In the genomic region with DNA sequence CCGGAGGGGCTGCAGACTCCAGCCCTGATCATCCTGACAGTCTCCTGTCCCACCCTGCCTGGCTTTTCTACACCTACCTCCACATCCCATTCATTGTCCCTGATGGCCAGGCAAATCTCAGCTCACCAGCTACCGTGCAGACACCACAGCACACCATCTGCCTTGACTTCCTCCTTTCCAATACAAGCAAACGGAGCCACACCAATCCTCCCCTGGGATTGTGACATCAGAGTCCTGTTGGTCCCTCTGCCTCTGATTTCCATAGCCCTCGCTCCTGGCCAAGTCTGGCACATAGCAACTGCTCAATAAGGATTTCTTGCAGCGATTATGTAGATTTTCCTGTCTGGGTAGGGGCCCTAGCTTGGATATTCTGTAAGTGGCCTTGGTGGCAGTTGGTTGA, we compare ENCODE assay signal across 8 mouse cellular contexts. TPM values are rescaled to one million over a fixed set of nuclear protein-coding genes. Genes with fewer than 3 reads are reported as not detected.
A peak's percentile ranks its signal among the peaks of the same experiment; 100 is the strongest.
DNase-seq lines count a peak whose midpoint lies in the region; ATAC-seq and TF ChIP-seq lines count a peak whose summit lies in the region.

Cox19 (minus strand) TSS at position 285 of the 400 bp plus-strand sequence.

- H3K9me3 ChIP-seq in lung, embryonic 16.5 days (ENCODE audit: control insufficient read depth, low read length): no peaks in the 10 kb centered on the region
- no peaks in the 10 kb centered on the region for H3K9me3 ChIP-seq in embryonic facial prominence, embryonic 14.5 days (ENCODE audit: control insufficient read depth, low read length)
- no peaks in the 10 kb centered on the region for H3K9me3 ChIP-seq in limb, embryonic 12.5 days

- peak within 1 kb of the TSS; percentile 41 for H3K9ac ChIP-seq in lung, embryonic 16.5 days (ENCODE audit: low read length)
- peak within 1 kb of the TSS; percentile 35; the same call in 1 of the 2 replicates for H3K9ac ChIP-seq in embryonic facial prominence, embryonic 14.5 days (ENCODE audit: low read depth, low read length)
- peak within 1 kb of the TSS; percentile 40; the same call in 1 of the 2 replicates for H3K9ac ChIP-seq in limb, embryonic 12.5 days (replicated peaks)

- no peaks in the 10 kb centered on the region; the same call in none of the 2 replicates for H3K4me1 ChIP-seq in lung, embryonic 16.5 days (replicated peaks; ENCODE audit: control insufficient read depth, insufficient read depth, low read length)
- peaks cover 8% of the 10 kb centered on the region; the same call in 1 of the 2 replicates for H3K4me1 ChIP-seq in embryonic facial prominence, embryonic 14.5 days (ENCODE audit: control insufficient read depth, insufficient read depth, low read length)
- peaks cover 25% of the 10 kb centered on the region for H3K4me1 ChIP-seq in limb, embryonic 12.5 days (replicated peaks)
- H3K4me1 ChIP-seq in small intestine, adult 2 months (ENCODE audit: control insufficient read depth, insufficient read depth, insufficient read length, low read length): peaks cover 48% of the 10 kb centered on the region

- DNase-seq in lung, postnatal 25 days (ENCODE audit: low spot score): no peak
- DNase-seq in embryonic facial prominence, embryonic 14.5 days (ENCODE audit: low spot score): peak; percentile 64
- DNase-seq in heart, postnatal 14 days: no peak
- DNase-seq in spleen, adult 12 weeks (ENCODE audit: low spot score): no peak
- DNase-seq in cerebellum, adult 8-10 months: no peak

- H3K4me3 ChIP-seq in lung, embryonic 16.5 days (ENCODE audit: low read length): no peak within 1 kb of the TSS
- no peak within 1 kb of the TSS for H3K4me3 ChIP-seq in embryonic facial prominence, embryonic 14.5 days (ENCODE audit: low read depth, low read length)
- H3K4me3 ChIP-seq in limb, embryonic 12.5 days (replicated peaks): peak within 1 kb of the TSS; percentile 15; the same call in 1 of the 2 replicates
- H3K4me3 ChIP-seq in small intestine, adult 2 months (ENCODE audit: low read depth, low read length): no peak within 1 kb of the TSS

- no peak for TF ChIP-seq CTCF in small intestine, adult 2 months (IDR thresholded peaks at IDR 0.05; ENCODE audit: extremely low read depth, insufficient read length, insufficient replicate concordance, low read depth, low read length)

- H3K4me2 ChIP-seq in lung, embryonic 16.5 days (ENCODE audit: low read depth, low read length): no peak within 1 kb of the TSS
- peak within 1 kb of the TSS; percentile 38 for H3K4me2 ChIP-seq in embryonic facial prominence, embryonic 14.5 days (ENCODE audit: low read depth, low read length)
- peak within 1 kb of the TSS; percentile 32 for H3K4me2 ChIP-seq in limb, embryonic 12.5 days

- H3K27ac ChIP-seq in lung, embryonic 16.5 days (ENCODE audit: low read length): no peak within 1 kb of the TSS
- H3K27ac ChIP-seq in embryonic facial prominence, embryonic 14.5 days (replicated peaks; ENCODE audit: low read depth, low read length): peak within 1 kb of the TSS; percentile 78
- H3K27ac ChIP-seq in limb, embryonic 12.5 days: peak within 1 kb of the TSS; percentile 41; the same call in 1 of the 2 replicates
- H3K27ac ChIP-seq in small intestine, adult 2 months (ENCODE audit: insufficient read depth, low read depth, low read length): peak within 1 kb of the TSS; percentile 6; the same call in 1 of the 2 replicates

- ATAC-seq in lung, embryonic 16.5 days (ENCODE audit: low read depth): no peak
- ATAC-seq in embryonic facial prominence, embryonic 14.5 days (ENCODE audit: low read depth): no peak; the same call in 1 of the 2 replicates
- no peak for ATAC-seq in limb, embryonic 12.5 days (ENCODE audit: insufficient number of reproducible peaks, insufficient read depth, low FRiP score, low TSS enrichment, low read depth)

- no peaks in the 10 kb centered on the region for H3K36me3 ChIP-seq in lung, embryonic 16.5 days (ENCODE audit: control insufficient read depth, insufficient read depth, low read length)
- H3K36me3 ChIP-seq in embryonic facial prominence, embryonic 14.5 days (ENCODE audit: control insufficient read depth, insufficient read depth, low read length): no peaks in the 10 kb centered on the region
- H3K36me3 ChIP-seq in limb, embryonic 12.5 days: no peaks in the 10 kb centered on the region
- no peaks in the 10 kb centered on the region for H3K36me3 ChIP-seq in small intestine, adult 2 months (ENCODE audit: control insufficient read depth, insufficient read depth, low read length)

- no peaks in the 10 kb centered on the region; the same call in 1 of the 2 replicates for H3K27me3 ChIP-seq in lung, embryonic 16.5 days (ENCODE audit: control insufficient read depth, insufficient read depth, low read depth, low read length)
- no peaks in the 10 kb centered on the region for H3K27me3 ChIP-seq in embryonic facial prominence, embryonic 14.5 days (replicated peaks; ENCODE audit: control insufficient read depth, insufficient read depth, low read length)
- H3K27me3 ChIP-seq in limb, embryonic 12.5 days: peaks cover 11% of the 10 kb centered on the region
- H3K27me3 ChIP-seq in small intestine, adult 2 months (ENCODE audit: control insufficient read depth, insufficient read depth, low read length): no peaks in the 10 kb centered on the region

- TF ChIP-seq POLR2A in small intestine, adult 2 months (IDR thresholded peaks at IDR 0.05; ENCODE audit: low read depth, low read length): no peak

- intact Hi-C loops in heart, postnatal 14 days (cut with DNase I): no loop called here

- 41% methylated on average over 5 of the region's 5 CpGs for WGBS in lung, embryonic 16.5 days
- 51% methylated on average over 5 of the region's 5 CpGs for WGBS in embryonic facial prominence, embryonic 14.5 days
- 48% methylated on average over 5 of the region's 5 CpGs for WGBS in limb, embryonic 12.5 days
- WGBS in small intestine, adult 2 months: 22% methylated on average over 5 of the region's 5 CpGs

RNA-seq across cellular contexts. Expression of gene Cox19, which starts in this region (rescaled TPM):
- 79.8 and 94.4 TPM in 2 replicates for polyA plus RNA-seq in lung, embryonic 16.5 days (2015; fragmentation: Nextera tagmentation; extraction: Ambion mirVana)
- 106 and 107 TPM in 2 replicates for polyA plus RNA-seq in embryonic facial prominence, embryonic 14.5 days (2014; fragmentation: Nextera tagmentation; extraction: Ambion mirVana)
- total RNA-seq in heart, postnatal 14 days (2021): 10 to 100 TPM; 78.6 to 85.9 TPM
- polyA plus RNA-seq in limb, embryonic 12.5 days (2016; fragmentation: Nextera tagmentation; extraction: Ambion mirVana): 118 and 121 TPM in 2 replicates
- polyA plus RNA-seq in small intestine, adult 2 months (2012; rRNA removed): 58.8 and 104 TPM in 2 replicates
